Mouse (Mus musculus) heart, adult 2 months (tissue): ENCODE data around the gene Arhgap35. TPM values are rescaled to one million over a fixed set of nuclear protein-coding genes. Genes with fewer than 3 reads are reported as not detected.

Experiments
- DNase-seq, 2 experiments: peaks; one replicate each; pipeline ENCODE4 v3.0.0; 2021
- H3K27ac ChIP-seq: fragments of 200-600 bp; 2 replicates; pipeline ENCODE4 v1.8.1; 2022
- H3K27me3 ChIP-seq: fragments of 200-500 bp; 2 replicates; pipeline ENCODE4 v1.6.1; 2012; ENCODE audit warnings: mild to moderate bottlenecking, low read length, inconsistent platforms, mixed read lengths; ENCODE audit not compliant: control insufficient read depth, insufficient read depth
- H3K36me3 ChIP-seq: fragments of 200-500 bp; 2 replicates; pipeline ENCODE4 v1.6.1; 2012; ENCODE audit warnings: low read length, inconsistent platforms; ENCODE audit not compliant: control insufficient read depth, insufficient read depth
- H3K4me1 ChIP-seq: fragments of 200-500 bp; 2 replicates; pipeline ENCODE4 v1.6.1; 2011; ENCODE audit warnings: low read length; ENCODE audit not compliant: control insufficient read depth, insufficient read depth
- H3K4me3 ChIP-seq: fragments of 200-600 bp; 2 replicates; pipeline ENCODE4 v1.8.1; 2022
- H3K79me2 ChIP-seq: fragments of 200-500 bp; replicated peaks from 2 replicates; pipeline ENCODE4 v1.6.1; 2012; ENCODE audit warnings: mild to moderate bottlenecking, inconsistent platforms, low read length, moderate library complexity, mixed read lengths; ENCODE audit not compliant: control insufficient read depth, insufficient read depth
- H3K9ac ChIP-seq: fragments of 200-500 bp; 2 replicates; pipeline ENCODE4 v1.6.1; 2012; ENCODE audit warnings: low read depth, mild to moderate bottlenecking, control low read depth, inconsistent platforms, low read length, mixed read lengths
- CTCF ChIP-seq: fragments of 200-600 bp; IDR thresholded peaks from 2 replicates; pipeline ENCODE4 v1.8.1; 2022; ENCODE audit warnings: antibody characterized with exemption, mild to moderate bottlenecking, moderate library complexity
- POLR2A ChIP-seq: fragments of 200-500 bp; IDR thresholded peaks from 2 replicates; pipeline ENCODE4 v1.6.1; 2011; ENCODE audit warnings: mild to moderate bottlenecking, low read depth, low read length, control low read depth; ENCODE audit not compliant: insufficient read depth
- WGBS: fragments of 180-500 bp; shearing (Covaris S2); methylation state at CpG from one replicate; pipeline ENCODE4 v1.1.7; 2018; 5-methylcytosine and 5-hydroxymethylcytosine counted together
- intact Hi-C: fragments of 180-260 bp; cut with DNase I; formaldehyde crosslinking; loops from one replicate; pipeline ENCODE4 v1.15.1; 2025
- polyA plus RNA-seq: library from polyadenylated mRNA; depleted of rRNA; stranded (reverse); fragments of >200 nt; gene quantifications from 2 replicates; pipeline ENCODE4 v1.2.3, GENCODE M21; 2012; rRNA removed
- total RNA-seq, 2 experiments: library from RNA; stranded (reverse); gene quantifications; 2 replicates each; pipeline ENCODE4 v1.2.3; 2021

The Arhgap35 gene
- total and polyA plus RNA-seq, 3 experiments, result 15.6 to 33.8 (median 32.5) TPM

DNA sequence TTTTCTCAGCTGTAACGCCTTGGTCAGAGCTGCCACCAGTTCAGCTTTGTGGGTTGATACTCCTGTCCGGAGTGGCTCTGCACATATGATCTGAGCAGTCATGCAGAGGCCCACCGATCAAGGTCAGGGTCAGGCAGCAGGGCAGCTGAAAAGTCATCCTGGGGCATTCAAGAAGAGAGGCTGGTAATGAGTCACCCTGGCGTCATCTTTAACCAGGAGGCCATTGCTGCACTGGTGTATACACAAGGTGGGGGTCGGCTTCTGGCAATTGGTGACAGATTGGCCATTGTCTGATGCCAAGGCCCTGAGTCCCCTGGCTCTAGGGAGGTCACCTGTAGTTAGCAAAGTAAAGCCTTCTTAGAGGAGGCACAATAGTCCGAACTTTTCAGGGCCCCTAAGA lies 163.1 kb downstream of the Arhgap35 start:
- TF ChIP-seq CTCF (no peak), POLR2A (no peak)
- Histone ChIP-seq H3K9ac (no peak overlapping the region), H3K27ac (peak overlapping the region; percentile 39; the same call in 1 of the 2 replicates), H3K36me3 (no peaks in the 10 kb centered on the region), H3K27me3 (no peaks in the 10 kb centered on the region), H3K4me1 (peaks cover 2% of the 10 kb centered on the region), H3K79me2 (no peaks in the 10 kb centered on the region), H3K4me3 (no peak overlapping the region)
- WGBS, result 60% methylated on average over 6 of the region's 6 CpGs
- intact Hi-C loops, result loop anchor here (2.0 to 10.0 kb wide), 2 partner anchors 53 to 137 kb away; no protein-coding TSS in a partner anchor
- DNase-seq, result no peak

Other genes starting within 250 kb of the Arhgap35 start
- 10 to 100 TPM; 33.0 to 36.1 TPM for gene Sae1, start 227.2 kb downstream of the Arhgap35 start, total RNA-seq
- gene Sae1, start 227.2 kb downstream of the Arhgap35 start, polyA plus RNA-seq, result 23.4 and 45.3 TPM in 2 replicates
- 10 to 100 TPM; 27.7 to 32.4 TPM for gene Zc3h4, start 214.1 kb downstream of the Arhgap35 start, total RNA-seq
- gene Zc3h4, start 214.1 kb downstream of the Arhgap35 start, polyA plus RNA-seq, result 17.7 and 17.8 TPM in 2 replicates
- 10 to 100 TPM; 82.9 to 88.2 TPM for gene Tmem160, start 162.2 kb downstream of the Arhgap35 start, total RNA-seq
- 109 and 140 TPM in 2 replicates for gene Tmem160, start 162.2 kb downstream of the Arhgap35 start, polyA plus RNA-seq
- not detected for gene Npas1, start 137.3 kb downstream of the Arhgap35 start, total RNA-seq
- not detected in 2 replicates for gene Npas1, start 137.3 kb downstream of the Arhgap35 start, polyA plus RNA-seq
- gene Ceacam15, start 60.7 kb upstream of the Arhgap35 start, total RNA-seq, result not detected
- gene Ceacam15, start 60.7 kb upstream of the Arhgap35 start, polyA plus RNA-seq, result 0.14 TPM in 1 of 2 replicates, not detected in the other
- not detected for gene Ceacam9, start 106.9 kb upstream of the Arhgap35 start, total RNA-seq
- not detected in 2 replicates for gene Ceacam9, start 106.9 kb upstream of the Arhgap35 start, polyA plus RNA-seq
- gene Ap2s1, start 123.4 kb upstream of the Arhgap35 start, total RNA-seq, result 10 to 100 TPM; 69.7 to 75.3 TPM
- 122 and 123 TPM in 2 replicates for gene Ap2s1, start 123.4 kb upstream of the Arhgap35 start, polyA plus RNA-seq
- gene Slc1a5, start 166.3 kb upstream of the Arhgap35 start, total RNA-seq, result 10 to 100 TPM; 20.9 to 26.1 TPM
- 35.6 and 57.0 TPM in 2 replicates for gene Slc1a5, start 166.3 kb upstream of the Arhgap35 start, polyA plus RNA-seq
- gene Strn4, start 200.9 kb upstream of the Arhgap35 start, total RNA-seq, result 10 to 100 TPM; 55.5 to 56.2 TPM
- gene Strn4, start 200.9 kb upstream of the Arhgap35 start, polyA plus RNA-seq, result 94.2 and 101 TPM in 2 replicates
- 10 to 100 TPM; 49.5 to 52.8 TPM for gene Fkrp, start 201.7 kb upstream of the Arhgap35 start, total RNA-seq
- 40.3 and 51.3 TPM in 2 replicates for gene Fkrp, start 201.7 kb upstream of the Arhgap35 start, polyA plus RNA-seq
- 10 to 100 TPM; 15.3 to 19.9 TPM for gene Prkd2, start 227.9 kb upstream of the Arhgap35 start, total RNA-seq
- gene Prkd2, start 227.9 kb upstream of the Arhgap35 start, polyA plus RNA-seq, result 24.5 and 26.2 TPM in 2 replicates